Mouse (Mus musculus) liver, embryonic 14.5 days (tissue): ENCODE results near the gene Bcl9l. TPM values are rescaled to one million over a fixed set of nuclear protein-coding genes. Genes with fewer than 3 reads are reported as not detected.

Source experiments
- ATAC-seq: fragments of 200-750 bp; cut with Nextera tagmentation; 2 replicates; pipeline ENCODE4 v1.8.0; 2017; ENCODE audit warnings: moderate number of reproducible peaks, mild to moderate bottlenecking, moderate library complexity; ENCODE audit not compliant: insufficient read depth
- DNase-seq, 3 experiments: peaks; one replicate each; pipeline ENCODE4 v3.0.0-alpha.2; 2012 to 2013; ENCODE audit warnings: low read depth in 3 of 3, low spot score in 3 of 3
- H3K27ac ChIP-seq: fragments of 300-500 bp; sonication (generic); 2 replicates; pipeline ENCODE4 v1.5.1; 2014; ENCODE audit warnings: moderate library complexity, mild to moderate bottlenecking, control low read depth, inconsistent platforms
- H3K27me3 ChIP-seq: fragments of 300-500 bp; sonication (generic); 2 replicates; pipeline ENCODE4 v1.6.1; 2014; ENCODE audit warnings: mild to moderate bottlenecking, low read length, moderate library complexity; ENCODE audit not compliant: control insufficient read depth, insufficient read depth
- H3K36me3 ChIP-seq: fragments of 300-500 bp; sonication (generic); replicated peaks from 2 replicates; pipeline ENCODE4 v1.6.1; 2014; ENCODE audit warnings: low read depth; ENCODE audit not compliant: control insufficient read depth, insufficient read depth
- H3K4me1 ChIP-seq, 2 experiments: fragments of 200-500 bp in 1 of 2; fragments of 300-500 bp in 1 of 2; sonication (generic) in 1 of 2; replicated peaks; 2 replicates each; pipeline ENCODE4 v1.6.1; 2012 to 2014; ENCODE audit warnings: antibody characterized with exemption in 1 of 2, inconsistent platforms in 1 of 2, low read length in 1 of 2; ENCODE audit not compliant: control insufficient read depth in 2 of 2, insufficient read depth in 2 of 2
- H3K4me2 ChIP-seq: fragments of 300-500 bp; sonication (generic); 2 replicates; pipeline ENCODE4 v1.6.1; 2014; ENCODE audit warnings: low read depth, mild to moderate bottlenecking, control low read depth, moderate library complexity
- H3K4me3 ChIP-seq, 2 experiments: fragments of 200-500 bp in 1 of 2; fragments of 300-500 bp in 1 of 2; sonication (generic) in 1 of 2; 2 replicates each; pipeline ENCODE4 v1.5.1; 2012 to 2014; ENCODE audit warnings: low read depth in 2 of 2, low read length in 2 of 2, mild to moderate bottlenecking in 2 of 2, control low read depth in 1 of 2, inconsistent platforms in 1 of 2, moderate library complexity in 1 of 2; ENCODE audit not compliant: insufficient read depth in 1 of 2
- H3K9ac ChIP-seq: fragments of 300-500 bp; sonication (generic); replicated peaks from 2 replicates; pipeline ENCODE4 v1.6.1; 2014; ENCODE audit warnings: mild to moderate bottlenecking, control low read depth, moderate library complexity
- H3K9me3 ChIP-seq: fragments of 300-500 bp; sonication (generic); 2 replicates; pipeline ENCODE4 v1.6.1; 2016; ENCODE audit warnings: low read length, mixed read lengths; ENCODE audit not compliant: control insufficient read depth
- CTCF ChIP-seq: IDR thresholded peaks from 2 replicates; pipeline ENCODE4 v1.5.1; 2016; ENCODE audit warnings: antibody characterized with exemption, low read depth, control low read depth
- EP300 ChIP-seq: IDR thresholded peaks from 2 replicates; pipeline ENCODE4 v1.6.1; 2016; ENCODE audit warnings: antibody characterized with exemption, low read depth
- WGBS: fragments of 180-500 bp; shearing (Covaris S2); extraction: QIAGEN DNeasy Blood & Tissue Kit; methylation state at CpG from one replicate; pipeline ENCODE4 v1.1.7; 2014; ENCODE audit not compliant: insufficient replicate concordance; 5-methylcytosine and 5-hydroxymethylcytosine counted together
- polyA plus RNA-seq, 2 experiments: library from polyadenylated mRNA; depleted of rRNA in 1 of 2; stranded (reverse) in 1 of 2; unstranded in 1 of 2; fragments of >200 nt; fragmentation: Nextera tagmentation in 1 of 2; extraction: Ambion mirVana in 1 of 2; gene quantifications; 2 replicates each; pipeline versions ENCODE4 v1.2.1 to v1.2.3; 2012 to 2014

Gene Bcl9l
- polyA plus RNA-seq, 2 experiments = 1.5 to 1.6 TPM

- Histone ChIP-seq H3K36me3 (no peaks in the 10 kb centered on the region), H3K27ac (no peak overlapping the region), H3K27me3 (no peaks in the 10 kb centered on the region), H3K9ac (no peak overlapping the region), H3K4me1 (peaks cover 0 to 4% of the 10 kb centered on the region in 2 experiments; a peak in 2 of 4 replicates), H3K4me2 (no peak overlapping the region), H3K4me3 (no peak overlapping the region), H3K9me3 (no peaks in the 10 kb centered on the region)
- no peak for TF ChIP-seq CTCF
- no peak for TF ChIP-seq EP300
- WGBS = 64% methylated on average over 5 of the region's 5 CpGs
- ATAC-seq (no peak), DNase-seq (no peak)
These were observed 41.1 kb downstream of the Bcl9l start for GRCm38 (mm10) chr9:44523686-44524085.

- no peak for TF ChIP-seq CTCF
- TF ChIP-seq EP300 = no peak
- Histone ChIP-seq H3K27me3 (no peaks in the 10 kb centered on the region), H3K9me3 (no peaks in the 10 kb centered on the region), H3K27ac (no peak overlapping the region), H3K4me1 (peaks cover 0 to 8% of the 10 kb centered on the region in 2 experiments; a peak in 2 of 4 replicates), H3K4me3 (no peak overlapping the region), H3K4me2 (no peak overlapping the region), H3K9ac (no peak overlapping the region), H3K36me3 (no peaks in the 10 kb centered on the region)
- WGBS = 52% methylated on average over 5 of the region's 5 CpGs
- ATAC-seq = no peak
- no peak for DNase-seq
These were observed 41.7 kb downstream of the Bcl9l start for GRCm38 (mm10) chr9:44524235-44524826.

GRCm38 (mm10) chr9:44525001-44525400, 42.4 kb downstream of the Bcl9l start:
- Histone ChIP-seq H3K4me1 (peaks cover 0 to 8% of the 10 kb centered on the region in 2 experiments; a peak in 2 of 4 replicates), H3K9ac (no peak overlapping the region), H3K4me3 (no peak overlapping the region), H3K27me3 (no peaks in the 10 kb centered on the region), H3K9me3 (no peaks in the 10 kb centered on the region), H3K36me3 (no peaks in the 10 kb centered on the region), H3K4me2 (no peak overlapping the region), H3K27ac (no peak overlapping the region)
- DNase-seq = no peak
- WGBS = 68% methylated on average over 3 of the region's 3 CpGs
- TF ChIP-seq EP300 (no peak), CTCF (no peak)
- no peak for ATAC-seq

GRCm38 (mm10) chr9:44525589-44525988, 43.0 kb downstream of the Bcl9l start:
- WGBS = 76% methylated on average over 8 of the region's 8 CpGs
- Histone ChIP-seq H3K4me1 (peaks cover 0 to 8% of the 10 kb centered on the region in 2 experiments; a peak in 2 of 4 replicates), H3K4me2 (no peak overlapping the region), H3K9ac (no peak overlapping the region), H3K9me3 (no peaks in the 10 kb centered on the region), H3K36me3 (no peaks in the 10 kb centered on the region), H3K4me3 (no peak overlapping the region), H3K27me3 (no peaks in the 10 kb centered on the region), H3K27ac (no peak overlapping the region)
- ATAC-seq = no peak
- no peak for DNase-seq
- no peak for TF ChIP-seq CTCF

- Histone ChIP-seq H3K4me1 (peaks cover 0 to 8% of the 10 kb centered on the region in 2 experiments; a peak in 2 of 4 replicates), H3K4me3 (no peak overlapping the region), H3K27me3 (no peaks in the 10 kb centered on the region), H3K4me2 (no peak overlapping the region), H3K36me3 (no peaks in the 10 kb centered on the region), H3K9me3 (no peaks in the 10 kb centered on the region), H3K9ac (no peak overlapping the region), H3K27ac (no peak overlapping the region)
- ATAC-seq = no peak
- WGBS = 49% methylated on average over 9 of the region's 9 CpGs
- DNase-seq = no peak
- TF ChIP-seq EP300 (no peak), CTCF (no peak)
These were observed 43.9 kb downstream of the Bcl9l start for GRCm38 (mm10) chr9:44526337-44527112.
